Mouse (Mus musculus) G1E (cell line): Measurements from ENCODE around the gene Phc2.

Source experiments
- CTCF ChIP-seq: IDR thresholded peaks from 2 replicates; pipeline ENCODE4 v1.5.1; 2012; ENCODE audit warnings: low read depth, low read length, inconsistent platforms, mixed read lengths
- GATA1 ChIP-seq: IDR thresholded peaks from 2 replicates; pipeline ENCODE4 v1.6.1; 2012; ENCODE audit warnings: borderline replicate concordance, low read length, inconsistent platforms, mixed read lengths
- POLR2AphosphoS5 ChIP-seq: IDR thresholded peaks from 2 replicates; pipeline ENCODE4 v1.6.1; 2012; ENCODE audit warnings: low read depth, low read length, inconsistent platforms; ENCODE audit not compliant: insufficient replicate concordance
- TAL1 ChIP-seq: conservative IDR thresholded peaks from 2 replicates; pipeline ENCODE4 v1.6.1; 2012; ENCODE audit warnings: low read depth, low read length, inconsistent platforms, mixed read lengths

DNA sequence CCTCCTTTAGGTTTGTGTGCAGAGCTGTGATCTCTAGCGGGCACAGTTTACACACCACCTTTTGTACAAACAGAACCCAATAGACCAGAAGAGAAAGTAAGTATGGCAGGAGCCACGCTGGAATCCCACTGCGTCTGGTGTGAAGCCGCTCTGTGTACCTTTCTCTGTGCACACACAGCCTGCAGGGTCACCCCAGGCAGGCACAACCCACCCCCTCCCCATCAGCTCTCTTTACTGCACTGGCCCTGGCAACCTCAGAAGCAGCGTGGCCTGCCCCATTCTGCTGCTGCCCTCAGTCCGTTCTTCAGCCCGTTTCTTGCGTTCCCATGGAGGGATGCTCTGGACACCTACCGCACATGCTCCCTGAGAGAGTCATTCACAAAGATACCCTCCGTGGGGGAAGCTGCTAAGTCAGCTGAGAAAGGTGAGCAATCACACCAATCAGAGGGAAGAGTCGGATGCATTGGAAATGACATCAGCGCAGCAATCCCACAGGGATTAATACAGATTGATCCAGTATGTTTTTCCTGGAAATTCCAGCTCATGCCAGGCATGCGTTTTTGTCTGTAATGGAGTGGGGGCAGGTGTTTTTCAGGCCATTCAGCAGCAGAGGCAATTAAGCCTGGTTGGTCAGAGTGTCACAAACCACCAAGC, 24.2 kb downstream of the Phc2 start:
- TF ChIP-seq CTCF = no peak
- no peak for TF ChIP-seq POLR2AphosphoS5
- TF ChIP-seq GATA1 = no peak
- TF ChIP-seq TAL1 = no peak
